Mouse (Mus musculus) left cerebral cortex, postnatal 36 days (tissue): ENCODE measurements around the gene Gm21883. TPM values are rescaled to one million over a fixed set of nuclear protein-coding genes. Genes with fewer than 3 reads are reported as not detected.
"Not testable (repeated sequence)": the region's sequence is repeated elsewhere in the genome, so short reads cannot be mapped to it uniquely, and the experiment has no call there.

ENCODE experiments used
- DNase-seq, 2 experiments: peaks; one replicate each; pipeline ENCODE4 v3.0.0; 2021 to 2022; ENCODE audit warnings: low spot score in 2 of 2, mixed read lengths in 1 of 2
- intact Hi-C: fragments of 180-260 bp; cut with DNase I; formaldehyde crosslinking; loops from one replicate; pipeline ENCODE4 v1.15.1; 2025
- total RNA-seq, 2 experiments: library from RNA; stranded (reverse); gene quantifications; 2 replicates each; pipeline ENCODE4 v1.2.3; 2021

Gm21883 gene
- not detected for total RNA-seq

GRCm38 (mm10) chrX:31574183-31574582 is at the start of gene Gm21883:
Gm21883 (minus strand) TSS chrX:31574283.
- DNase-seq, intact Hi-C loops: not testable (repeated sequence)

- intact Hi-C loops, DNase-seq: not testable (repeated sequence)
These were observed 44.7 kb upstream of the Gm21883 start, which contains the start of gene Spin2e for GRCm38 (mm10) chrX:31618820-31619219. Spin2e (minus strand) TSS chrX:31618920.

Other genes with a start within 250 kb of the Gm21883 start
- not detected for gene Btbd35f26, start 237.8 kb downstream of the Gm21883 start, total RNA-seq
- gene Btbd35f19, start 190.4 kb downstream of the Gm21883 start, total RNA-seq: not detected
- gene Spin2e, start 44.6 kb upstream of the Gm21883 start, total RNA-seq: not detected
- gene Btbd35f25, start 142.9 kb upstream of the Gm21883 start, total RNA-seq: not detected